Mouse (Mus musculus): ENCODE results near the gene Gm49354.

GRCm38 (mm10) chr13:59746711-59747110, 35.3 kb downstream of the Gm49354 start, which contains the start of gene 1700014D04Rik:
- TF ChIP-seq POLR2A (IDR thresholded peaks at IDR 0.05; ENCODE audit: borderline replicate concordance, extremely low read depth, insufficient read depth, insufficient read length, poor library complexity, severe bottlenecking) (no peak), CTCF (IDR thresholded peaks at IDR 0.05; ENCODE audit: borderline replicate concordance, extremely low read depth, insufficient read depth, insufficient read length) (no peak)

Data from brain, embryonic 14.5 days (tissue).